ENCODE assay signal across 9 mouse cellular contexts in the genomic region with DNA sequence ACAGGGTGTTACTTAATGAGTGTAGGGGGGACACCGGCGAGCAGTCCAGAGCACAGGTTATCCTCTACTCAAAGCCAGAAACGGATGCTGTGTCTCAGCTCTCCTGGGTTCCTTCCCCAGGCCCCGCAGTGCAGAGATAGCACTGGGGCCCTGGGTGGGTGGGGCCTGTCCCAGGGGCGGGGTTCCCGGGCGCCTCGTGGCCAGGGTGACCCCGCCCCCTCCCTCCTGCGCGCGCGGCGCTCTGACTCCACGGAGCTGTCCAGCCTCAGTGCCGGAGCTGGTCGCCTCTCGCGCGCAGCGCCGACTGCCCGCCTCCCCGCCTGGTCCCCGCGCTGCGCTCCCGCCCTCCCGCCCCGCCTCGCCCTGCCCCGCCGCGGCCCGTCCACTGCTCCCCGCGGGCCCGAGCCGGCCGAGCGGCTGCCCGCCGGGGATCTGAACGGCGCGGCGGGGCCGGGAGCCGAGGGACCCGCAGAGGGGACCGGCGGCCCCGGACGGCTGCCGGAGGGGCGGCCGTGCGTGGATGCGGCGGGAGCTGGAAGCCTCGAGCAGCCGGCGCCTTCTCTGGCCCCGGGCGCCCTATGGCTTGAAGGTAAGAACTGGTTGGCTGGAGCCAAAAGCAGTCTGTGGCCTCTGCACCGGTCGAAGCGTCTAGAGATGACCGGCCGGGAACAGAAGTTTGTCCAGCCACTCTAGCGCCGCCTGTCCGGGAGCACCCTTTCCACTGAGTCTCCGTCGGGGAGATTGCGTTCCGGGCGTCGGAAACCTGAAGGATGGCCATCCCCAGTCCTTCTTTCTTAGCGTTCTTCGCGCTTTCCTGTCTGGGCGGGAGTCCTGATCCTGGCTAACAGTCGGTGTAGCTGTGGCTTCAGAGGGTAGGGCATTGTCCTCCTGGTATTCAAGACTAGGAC. TPM values are rescaled to one million over a fixed set of nuclear protein-coding genes. Genes with fewer than 3 reads are reported as not detected.
DNase-seq lines count a peak whose midpoint lies in the region; ATAC-seq and TF ChIP-seq lines count a peak whose summit lies in the region.
"Had no signal": no experiment of that assay in that cellular context is flagged by ENCODE, and none has a peak within 500 bp of the region (broad histone marks: within the 10 kb centered on the region; RNA-seq: fewer than 3 reads in every experiment).

Drd2 (plus strand) TSS at position 492 of the 908 bp plus-strand sequence.

- peak within 1 kb of the TSS; percentile 43 for H3K4me3 ChIP-seq in cerebellum, adult 2 months (replicated peaks; ENCODE audit: insufficient read depth, low read depth, low read length)
- H3K4me3 ChIP-seq in forebrain, postnatal 0 days (ENCODE audit: low read depth, low read length): peak within 1 kb of the TSS; percentile 55
- peak within 1 kb of the TSS; percentile 47 for H3K4me3 ChIP-seq in limb, embryonic 10.5 days
- H3K4me3 ChIP-seq in midbrain, embryonic 15.5 days: peak within 1 kb of the TSS; percentile 49

- under 1% methylated on average over 59 of the region's 84 CpGs for WGBS in cerebellum, adult 2 months
- 2% methylated on average over 60 of the region's 84 CpGs for WGBS in forebrain, postnatal 0 days
- 1% methylated on average over 84 of the region's 84 CpGs for WGBS in limb, embryonic 10.5 days
- under 1% methylated on average over 52 of the region's 84 CpGs for WGBS in midbrain, embryonic 15.5 days

- DNase-seq in left cerebral cortex, adult 18-20 months (ENCODE audit: low spot score in 2 of 2): peak in 1 of 2 experiments; percentile 14
- DNase-seq in left cerebral cortex, postnatal 36 days (ENCODE audit: low spot score in 2 of 2): no peak
- DNase-seq in cerebellum, adult 2 months: peak; percentile 36 to 38
- peak; percentile 45 for DNase-seq in forebrain, postnatal 0 days
- peak; percentile 75 for DNase-seq in limb, embryonic 10.5 days (ENCODE audit: low spot score)
- peak; percentile 73 for DNase-seq in testis, postnatal 10 days (ENCODE audit: low spot score)
- no peak for DNase-seq in frontal cortex, adult 2 months (ENCODE audit: extremely low spot score in 1 of 2, low spot score in 1 of 2)

- H3K9ac ChIP-seq in forebrain, postnatal 0 days: peak within 1 kb of the TSS; percentile 48
- peak within 1 kb of the TSS; percentile 45 for H3K9ac ChIP-seq in midbrain, embryonic 15.5 days

- intact Hi-C loops in left cerebral cortex, postnatal 36 days (cut with DNase I): no loop called here

- ATAC-seq in forebrain, postnatal 0 days: peak; percentile 83
- peak; percentile 83 for ATAC-seq in midbrain, embryonic 15.5 days (replicated peaks)
- ATAC-seq: Patski had no signal

- peak within 1 kb of the TSS; percentile 74 for H3K4me2 ChIP-seq in forebrain, postnatal 0 days (ENCODE audit: low read depth)
- H3K4me2 ChIP-seq in midbrain, embryonic 15.5 days: peak within 1 kb of the TSS; percentile 78

- no peak within 1 kb of the TSS for H3K27ac ChIP-seq in cerebellum, adult 2 months (ENCODE audit: insufficient read depth, low read length)
- H3K27ac ChIP-seq in forebrain, postnatal 0 days (ENCODE audit: low read depth, low read length): 0 out of 2 replicates have a peak within 1 kb of the TSS, but pooled peaks have one; percentile 15
- no peak within 1 kb of the TSS for H3K27ac ChIP-seq in limb, embryonic 10.5 days
- H3K27ac ChIP-seq in midbrain, embryonic 15.5 days: no peak within 1 kb of the TSS

- H3K36me3 ChIP-seq in forebrain, postnatal 0 days (ENCODE audit: insufficient read depth): no peaks in the 10 kb centered on the region
- H3K36me3 ChIP-seq in limb, embryonic 10.5 days: no peaks in the 10 kb centered on the region
- H3K36me3 ChIP-seq in midbrain, embryonic 15.5 days (replicated peaks): no peaks in the 10 kb centered on the region

- H3K4me1 ChIP-seq in cerebellum, adult 2 months (ENCODE audit: control insufficient read depth, insufficient read depth, low read length): 0 out of 2 replicates have a peak, but pooled peaks cover 3% of the 10 kb centered on the region
- no peaks in the 10 kb centered on the region for H3K4me1 ChIP-seq in forebrain, postnatal 0 days (ENCODE audit: insufficient read depth)
- H3K4me1 ChIP-seq in limb, embryonic 10.5 days: peaks cover 11% of the 10 kb centered on the region
- peaks cover 13% of the 10 kb centered on the region for H3K4me1 ChIP-seq in midbrain, embryonic 15.5 days

- peaks cover 3% of the 10 kb centered on the region; the same call in 1 of the 2 replicates for H3K27me3 ChIP-seq in cerebellum, adult 2 months (ENCODE audit: control insufficient read depth, insufficient read depth, low read length)
- H3K27me3 ChIP-seq in forebrain, postnatal 0 days (ENCODE audit: insufficient read depth, low read length): peaks cover 37% of the 10 kb centered on the region
- peaks cover 47% of the 10 kb centered on the region for H3K27me3 ChIP-seq in limb, embryonic 10.5 days (ENCODE audit: low read depth, poor library complexity, severe bottlenecking)
- H3K27me3 ChIP-seq in midbrain, embryonic 15.5 days (replicated peaks): peaks cover 39% of the 10 kb centered on the region

- H3K9me3 ChIP-seq in forebrain, postnatal 0 days (ENCODE audit: low read length): no peaks in the 10 kb centered on the region
- no peaks in the 10 kb centered on the region for H3K9me3 ChIP-seq in limb, embryonic 10.5 days (replicated peaks)
- H3K9me3 ChIP-seq in midbrain, embryonic 15.5 days: no peaks in the 10 kb centered on the region

- TF ChIP-seq POLR2A in cerebellum, adult 2 months (IDR thresholded peaks at IDR 0.05; ENCODE audit: borderline replicate concordance, insufficient read depth, low read length): no peak

- TF ChIP-seq CTCF in cerebellum, adult 2 months (IDR thresholded peaks at IDR 0.05; ENCODE audit: borderline replicate concordance, insufficient read depth, low read depth, low read length): no peak
- no peak for TF ChIP-seq CTCF in forebrain, postnatal 0 days (IDR thresholded peaks at IDR 0.05; ENCODE audit: low read depth)

RNA-seq across cellular contexts. Expression of gene Drd2, which starts in this region (rescaled TPM):
- 10 to 100 TPM; 12.7 to 24.8 TPM for total RNA-seq in left cerebral cortex, adult 18-20 months (2021)
- total RNA-seq in left cerebral cortex, postnatal 36 days (2021): 10 to 100 TPM in 1 of 2 experiments, 1 to 10 TPM in 1; 9.8 to 14.5 TPM
- 5.7 and 8.2 TPM in 2 replicates for polyA plus RNA-seq in cerebellum, adult 2 months (2012; rRNA removed)
- 7.4 and 10.0 TPM in 2 replicates for total RNA-seq in forebrain, postnatal 0 days (2014; rRNA removed)
- polyA plus RNA-seq in forebrain, postnatal 0 days (2015; fragmentation: Nextera tagmentation; extraction: Ambion mirVana): 4.9 and 6.3 TPM in 2 replicates
- not detected in 2 replicates for polyA plus RNA-seq in limb, embryonic 10.5 days (2016; fragmentation: Nextera tagmentation; extraction: Ambion mirVana)
- polyA plus RNA-seq in midbrain, embryonic 15.5 days (2015; fragmentation: Nextera tagmentation; extraction: Ambion mirVana): 6.7 and 7.0 TPM in 2 replicates
- 4.4 and 8.5 TPM in 2 replicates for polyA plus RNA-seq in frontal cortex, adult 2 months (2012; rRNA removed)
- polyA plus RNA-seq: Patski had no signal

Comparison
In these comparisons a context has a peak if more than half of its experiments do, and no peak if none do; other contexts are left out.
1. Peak in DNase-seq and H3K4me3 ChIP-seq in limb, embryonic 10.5 days; RNA of the gene not detected or under 1 TPM.
2. DNase-seq: peak in cerebellum, adult 2 months (2 of 2), forebrain, postnatal 0 days (single experiment) and testis, postnatal 10 days (single experiment); none in left cerebral cortex, postnatal 36 days (0 of 2) and frontal cortex, adult 2 months (0 of 2).
3. Peak in every context shown above with its lines, with median percentiles within 50 percentile points of each other: H3K4me3 ChIP-seq.